Mouse (Mus musculus): Measurements from ENCODE around the gene Tnfaip1.

GRCm38 (mm10) chr11:78501529-78501928 lies 34.6 kb downstream of the Tnfaip1 start:
- TF ChIP-seq CTCF (IDR thresholded peaks at IDR 0.05; ENCODE audit: low read depth, low read length) (no peak), POLR2A (IDR thresholded peaks at IDR 0.05; ENCODE audit: extremely low read depth, insufficient read depth, low read length) (no peak)

All from liver, adult 2 months (tissue).